Mouse (Mus musculus): ENCODE results near the gene Gpha2.

- no peak for TF ChIP-seq CTCF (IDR thresholded peaks at IDR 0.05; ENCODE audit: extremely low read depth, insufficient read length, insufficient replicate concordance, low read depth, low read length)
- TF ChIP-seq POLR2A (IDR thresholded peaks at IDR 0.05; ENCODE audit: low read depth, low read length) = no peak
Observed at GRCm38 (mm10) chr19:6236842-6237241, 10.7 kb downstream of the Gpha2 start.

Data from small intestine, adult 2 months (tissue).